Mouse (Mus musculus) spleen, adult 2 months (tissue): Measurements from ENCODE around the gene Ngly1. TPM values are rescaled to one million over a fixed set of nuclear protein-coding genes. Genes with fewer than 3 reads are reported as not detected.

Experiments
- DNase-seq, 2 experiments: peaks; one replicate each; pipeline versions ENCODE4 v3.0.0 to v3.0.0-alpha.2; 2012 to 2021; ENCODE audit warnings: low spot score in 2 of 2, low read depth in 1 of 2
- H3K27ac ChIP-seq: fragments of 200-500 bp; 2 replicates; pipeline ENCODE4 v1.5.1; 2012; ENCODE audit warnings: low read length, inconsistent platforms; ENCODE audit not compliant: insufficient read depth
- H3K27me3 ChIP-seq: fragments of 200-500 bp; 2 replicates; pipeline ENCODE4 v1.6.1; 2012; ENCODE audit warnings: mild to moderate bottlenecking, moderate library complexity, low read length, inconsistent platforms; ENCODE audit not compliant: control insufficient read depth, insufficient read depth
- H3K36me3 ChIP-seq: fragments of 200-500 bp; 2 replicates; pipeline ENCODE4 v1.6.1; 2012; ENCODE audit warnings: mild to moderate bottlenecking, low read length, inconsistent platforms; ENCODE audit not compliant: control insufficient read depth, insufficient read depth
- H3K4me1 ChIP-seq: fragments of 200-500 bp; 2 replicates; pipeline ENCODE4 v1.6.1; 2011; ENCODE audit warnings: inconsistent platforms; ENCODE audit not compliant: control insufficient read depth, insufficient read depth, insufficient read length
- H3K4me3 ChIP-seq: fragments of 200-500 bp; 2 replicates; pipeline ENCODE4 v1.5.1; 2011; ENCODE audit warnings: mild to moderate bottlenecking, inconsistent platforms; ENCODE audit not compliant: insufficient read depth, insufficient read length; ENCODE audit errors: extremely low read depth
- CTCF ChIP-seq: fragments of 200-500 bp; IDR thresholded peaks from 2 replicates; pipeline ENCODE4 v1.5.1; 2011; ENCODE audit warnings: mild to moderate bottlenecking, inconsistent platforms; ENCODE audit not compliant: insufficient read depth, insufficient read length, insufficient replicate concordance; ENCODE audit errors: extremely low read depth
- POLR2A ChIP-seq: fragments of 200-500 bp; IDR thresholded peaks from 2 replicates; pipeline ENCODE4 v1.6.1; 2011; ENCODE audit warnings: low read depth, low read length, inconsistent platforms
- WGBS: fragments of 180-500 bp; shearing (Covaris S2); methylation state at CpG from one replicate; pipeline ENCODE4 v1.1.7; 2018; 5-methylcytosine and 5-hydroxymethylcytosine counted together
- polyA plus RNA-seq: library from polyadenylated mRNA; depleted of rRNA; stranded (reverse); fragments of >200 nt; gene quantifications from 2 replicates; pipeline ENCODE4 v1.2.3, GENCODE M21; 2012; rRNA removed

The Ngly1 gene
- 19.8 and 27.1 TPM in 2 replicates for polyA plus RNA-seq

DNA sequence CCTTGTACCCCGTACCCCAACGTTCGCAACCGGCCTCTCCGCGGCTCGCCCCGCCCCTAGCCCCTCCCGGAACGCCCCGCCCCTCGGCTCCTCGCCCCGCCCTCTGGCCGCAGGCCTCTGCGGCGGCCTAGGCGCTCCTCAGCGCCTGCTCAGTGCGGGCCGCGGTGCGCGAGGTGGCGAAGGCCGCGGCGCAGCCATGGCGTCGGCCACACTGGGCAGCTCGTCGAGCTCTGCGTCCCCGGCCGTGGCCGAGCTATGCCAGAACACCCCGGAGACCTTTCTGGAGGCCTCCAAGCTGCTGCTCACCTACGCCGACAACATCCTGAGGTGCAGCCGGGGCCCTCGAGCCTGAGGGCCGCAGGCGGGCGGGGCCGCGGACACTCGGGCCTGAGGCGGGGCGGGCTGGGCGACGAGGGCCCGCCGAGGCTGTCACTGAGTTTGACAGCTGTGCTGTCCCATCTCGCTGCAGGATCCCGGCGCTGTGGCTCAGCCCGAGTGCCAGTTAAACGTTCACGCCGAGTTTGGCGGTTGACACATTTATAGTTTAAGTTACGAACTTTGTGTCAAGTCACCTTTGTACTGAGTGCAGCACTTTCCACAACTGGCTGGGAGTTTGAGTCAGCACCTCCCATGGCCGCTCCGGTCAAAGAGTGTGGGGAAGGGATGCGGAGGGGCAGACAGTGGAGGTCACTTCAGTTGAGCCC, at the start of gene Ngly1, which contains the start of gene Oxsm:
Gene Ngly1, plus strand, starts transcription at position 110 of the 704 bp plus-strand sequence.
Gene Oxsm, minus strand, starts transcription at position 638 of the 704 bp plus-strand sequence.
- H3K36me3 ChIP-seq = no peaks in the 10 kb centered on the region
- peak within 1 kb of the TSS; percentile 87 for H3K4me3 ChIP-seq
- DNase-seq = peak; percentile 58 to 85
- no peaks in the 10 kb centered on the region for H3K27me3 ChIP-seq
- no peaks in the 10 kb centered on the region for H3K4me1 ChIP-seq
- TF ChIP-seq POLR2A = peak; percentile 99
- no peak for TF ChIP-seq CTCF
- under 1% methylated on average over 65 of the region's 65 CpGs for WGBS
- H3K27ac ChIP-seq = peak within 1 kb of the TSS; percentile 93

DNA sequence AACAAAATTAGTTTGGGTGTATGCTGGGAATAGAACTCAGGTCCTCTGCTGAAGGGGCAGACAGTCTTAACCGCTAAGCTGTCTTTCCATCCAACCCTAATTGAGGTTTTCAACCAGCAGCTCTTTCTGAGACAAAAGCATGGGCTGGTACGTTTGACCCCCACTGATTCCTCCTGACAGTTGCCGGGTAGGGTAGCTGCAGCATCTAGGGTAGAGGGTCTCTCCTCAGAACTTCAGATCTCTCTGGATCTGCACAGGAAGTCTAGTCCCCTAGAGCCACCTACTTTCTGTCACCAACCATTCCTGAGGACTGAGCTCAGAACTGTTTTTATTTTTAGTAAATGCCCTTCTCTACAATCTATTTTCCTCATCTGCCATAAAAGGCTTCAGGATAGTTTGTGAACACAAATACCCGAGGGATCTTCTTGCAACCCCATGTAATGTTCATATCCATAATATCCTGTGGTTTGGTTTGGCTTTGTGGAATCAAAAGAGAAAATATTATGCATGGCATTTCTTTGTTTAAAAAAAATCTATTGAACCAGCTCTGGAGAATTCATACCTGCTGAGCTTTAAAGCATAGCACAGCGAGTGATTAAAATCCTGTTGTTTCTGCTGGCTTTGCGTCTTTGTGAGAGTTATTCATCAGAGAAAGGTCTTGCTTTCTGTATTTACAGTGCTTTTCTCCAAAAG, 48.7 kb upstream of the Ngly1 start:
- Histone ChIP-seq H3K36me3 (no peaks in the 10 kb centered on the region), H3K4me3 (no peak overlapping the region), H3K27ac (no peak overlapping the region), H3K4me1 (no peaks in the 10 kb centered on the region; the same call in 1 of the 2 replicates), H3K27me3 (no peaks in the 10 kb centered on the region)
- WGBS = 81% methylated on average over 6 of the region's 6 CpGs
- no peak for TF ChIP-seq POLR2A
- TF ChIP-seq CTCF = no peak
- no peak for DNase-seq

DNA sequence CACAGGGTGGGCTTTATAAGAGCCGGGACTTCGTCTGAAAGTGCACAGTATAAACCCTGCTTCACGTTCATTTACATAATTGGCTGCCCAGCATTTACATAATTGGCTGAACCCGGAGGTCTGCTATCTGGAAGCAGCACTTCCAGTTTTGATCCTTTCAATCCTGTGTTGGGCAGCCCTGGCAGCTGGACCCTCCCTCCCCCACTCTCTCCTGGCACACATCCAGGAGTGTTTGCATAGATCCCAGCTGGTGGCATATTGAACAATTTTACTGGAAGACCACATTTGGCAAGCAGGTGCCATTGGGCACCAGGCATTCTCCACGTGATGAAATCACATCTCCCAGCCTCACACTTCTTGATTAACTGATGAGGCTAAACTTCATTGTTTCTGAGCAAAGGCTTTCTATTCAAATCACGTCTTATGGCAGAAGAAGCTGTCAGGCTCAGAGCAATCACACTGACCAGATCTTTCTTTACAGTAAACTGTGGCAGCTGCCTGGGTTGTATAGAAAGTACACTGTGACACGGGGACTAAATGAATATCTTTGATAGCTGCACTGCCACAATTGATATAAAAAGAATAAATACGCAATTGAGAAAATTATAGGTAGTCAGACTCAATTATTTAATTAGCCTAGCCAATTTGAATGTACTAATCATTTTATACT, 48.0 kb upstream of the Ngly1 start:
- H3K27me3 ChIP-seq = no peaks in the 10 kb centered on the region
- 65% methylated on average over 8 of the region's 8 CpGs for WGBS
- DNase-seq = no peak

DNA sequence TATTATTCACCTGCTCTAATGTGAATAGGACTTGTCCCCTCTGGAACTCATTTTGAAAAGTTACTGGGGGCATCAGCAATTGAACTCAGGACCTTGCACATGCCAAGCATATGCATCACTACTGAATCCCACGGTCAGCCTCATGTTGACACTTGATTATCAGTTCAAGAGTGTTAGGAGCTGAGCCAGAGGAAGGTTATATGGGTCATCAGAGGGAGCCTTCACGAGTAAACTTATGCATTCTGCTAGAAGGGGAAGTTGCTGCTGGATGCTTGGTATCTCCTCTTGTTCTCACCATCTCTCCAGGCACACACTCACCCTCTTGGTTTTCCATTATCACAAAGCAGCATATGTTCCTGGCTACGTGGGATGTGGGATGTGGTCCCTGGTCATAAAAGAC, 47.4 kb upstream of the Ngly1 start:
- TF ChIP-seq CTCF (no peak), POLR2A (no peak)
- WGBS = 39% methylated on average over 3 of the region's 3 CpGs
- H3K27me3 ChIP-seq = no peaks in the 10 kb centered on the region
- H3K27ac ChIP-seq = no peak overlapping the region
- H3K4me1 ChIP-seq = no peaks in the 10 kb centered on the region
- H3K36me3 ChIP-seq = no peaks in the 10 kb centered on the region
- no peak for DNase-seq
- H3K4me3 ChIP-seq = no peak overlapping the region

More for the DNA sequence above, 48.0 kb upstream of the Ngly1 start:
- TF ChIP-seq POLR2A (no peak), CTCF (no peak)
- H3K36me3 ChIP-seq = no peaks in the 10 kb centered on the region
- H3K4me1 ChIP-seq = no peaks in the 10 kb centered on the region
- no peak overlapping the region for H3K27ac ChIP-seq
- H3K4me3 ChIP-seq = no peak overlapping the region

DNA sequence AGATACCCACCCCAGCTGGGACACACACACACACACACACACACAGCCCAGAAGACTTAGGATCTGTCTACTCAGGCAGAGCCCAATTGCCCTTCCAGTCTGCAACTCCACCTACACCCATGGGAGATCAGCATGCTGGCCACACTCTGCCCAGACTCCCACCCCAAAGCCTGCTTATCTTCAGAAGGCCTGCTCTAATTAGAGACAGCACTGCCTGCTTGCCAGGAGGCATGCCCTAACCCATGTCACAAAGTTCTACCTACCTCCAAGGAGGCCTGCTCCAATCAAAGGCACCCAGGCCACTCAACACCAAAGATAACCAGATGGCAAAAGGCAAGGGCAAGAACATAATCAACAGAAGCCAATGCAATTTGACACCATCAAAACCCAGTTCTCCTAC, 41.4 kb upstream of the Ngly1 start:
- DNase-seq = no peak
- Histone ChIP-seq H3K27ac (no peak overlapping the region), H3K27me3 (no peaks in the 10 kb centered on the region), H3K36me3 (no peaks in the 10 kb centered on the region), H3K4me1 (no peaks in the 10 kb centered on the region), H3K4me3 (no peak overlapping the region)
- TF ChIP-seq POLR2A = no peak
- TF ChIP-seq CTCF = no peak

DNA sequence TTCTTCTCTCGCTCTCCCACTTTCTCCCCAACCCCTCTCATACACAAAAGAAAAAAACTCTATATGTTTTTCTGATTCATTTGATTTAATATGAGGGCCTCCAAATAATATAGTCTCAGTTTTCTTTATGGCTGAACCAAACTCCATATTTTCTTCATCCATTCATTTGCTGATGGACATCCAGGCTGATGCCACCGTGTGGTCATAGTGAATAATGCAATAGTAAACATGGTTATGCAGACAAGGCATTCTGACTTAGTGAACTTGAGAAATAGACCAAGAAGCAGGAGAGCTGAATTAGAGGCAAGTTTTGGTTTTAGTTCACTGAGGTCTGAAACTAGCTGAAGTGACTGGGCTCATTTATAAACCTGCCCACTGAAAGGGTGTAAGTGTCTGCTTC, 30.1 kb upstream of the Ngly1 start:
- Histone ChIP-seq H3K36me3 (no peaks in the 10 kb centered on the region), H3K27me3 (no peaks in the 10 kb centered on the region), H3K4me1 (no peaks in the 10 kb centered on the region), H3K27ac (no peak overlapping the region), H3K4me3 (no peak overlapping the region)
- no peak for TF ChIP-seq POLR2A
- TF ChIP-seq CTCF = no peak
- no peak for DNase-seq
- 48% methylated on average over 2 of the region's 2 CpGs for WGBS
